Mouse (Mus musculus): Measurements from ENCODE around the gene Pdzd3. TPM values are rescaled to one million over a fixed set of nuclear protein-coding genes. Genes with fewer than 3 reads are reported as not detected.

Gene Pdzd3
- total RNA-seq, 2 experiments from 2014 or later: 0.99 to 1.00 TPM

DNA sequence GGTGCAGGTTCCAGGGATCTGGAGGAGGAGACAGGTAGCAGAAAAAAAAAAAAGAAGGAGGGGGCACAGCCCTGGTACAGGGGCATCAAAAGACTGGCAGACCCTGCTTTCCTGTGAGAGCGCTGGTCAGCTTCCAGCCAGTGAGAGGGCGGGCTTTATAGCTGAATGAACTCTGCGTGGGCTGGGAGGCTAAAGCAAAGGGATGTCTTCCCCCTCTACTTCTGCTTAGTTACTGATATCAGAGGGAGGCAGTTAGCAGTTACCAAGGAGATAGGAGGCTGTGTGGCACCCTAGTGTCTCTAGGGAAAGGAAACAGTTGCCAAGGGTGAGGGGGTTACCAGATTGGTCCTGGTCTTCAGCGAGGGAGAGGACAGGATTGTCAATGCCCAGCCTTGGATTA is 826 bp downstream of the Pdzd3 start:
- no peak for DNase-seq

DNA sequence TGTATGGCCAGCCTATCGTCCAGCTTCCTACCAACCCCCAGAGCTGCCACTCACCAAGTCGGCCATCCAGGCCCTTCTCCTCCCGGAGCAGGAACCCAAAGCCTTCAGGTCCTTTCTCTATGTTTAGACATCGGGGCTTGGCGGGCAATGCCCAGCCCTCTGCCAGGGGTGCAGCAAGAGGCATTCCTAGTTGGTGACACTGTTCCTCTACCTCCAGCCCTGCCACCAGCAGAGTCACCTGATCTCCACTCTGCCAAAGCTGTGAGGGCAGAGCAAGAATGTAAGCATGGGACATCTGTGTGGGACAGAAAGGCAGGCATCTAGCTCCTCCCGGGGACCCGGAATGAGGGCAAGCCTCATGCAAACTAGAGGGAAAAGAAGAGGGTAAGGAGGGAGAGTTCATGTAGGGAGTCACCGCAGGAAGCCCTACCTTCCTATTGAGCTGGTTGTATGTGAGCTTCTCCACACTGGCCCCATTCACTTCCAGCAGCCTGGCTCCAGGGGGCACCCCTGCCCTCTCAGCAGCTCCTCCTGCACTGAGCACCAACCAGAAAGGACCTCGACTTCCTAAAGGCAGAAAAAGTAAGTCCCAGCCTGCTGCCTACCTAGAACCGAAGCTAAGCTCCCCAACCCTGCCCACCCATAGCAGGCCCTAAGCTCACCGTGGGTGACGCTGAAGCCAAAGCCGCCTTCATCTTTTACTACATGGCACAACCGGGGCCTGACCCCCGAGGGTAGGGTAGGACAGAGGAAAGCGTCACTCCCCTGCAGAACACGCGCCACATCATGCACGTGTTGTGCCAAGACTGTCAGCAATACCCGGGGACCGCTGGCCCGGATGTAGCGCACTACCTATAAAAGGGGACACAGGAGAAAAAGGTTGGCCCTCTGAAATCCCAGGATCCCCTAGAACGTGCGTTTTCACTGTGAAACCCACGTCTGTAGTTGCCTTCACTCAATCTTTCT is 1.8 kb downstream of the Pdzd3 start:
- peak; percentile 65 for DNase-seq

- no peak for DNase-seq
Observed at GRCm38 (mm10) chr9:44247907-44248306, 3.4 kb downstream of the Pdzd3 start.

DNA sequence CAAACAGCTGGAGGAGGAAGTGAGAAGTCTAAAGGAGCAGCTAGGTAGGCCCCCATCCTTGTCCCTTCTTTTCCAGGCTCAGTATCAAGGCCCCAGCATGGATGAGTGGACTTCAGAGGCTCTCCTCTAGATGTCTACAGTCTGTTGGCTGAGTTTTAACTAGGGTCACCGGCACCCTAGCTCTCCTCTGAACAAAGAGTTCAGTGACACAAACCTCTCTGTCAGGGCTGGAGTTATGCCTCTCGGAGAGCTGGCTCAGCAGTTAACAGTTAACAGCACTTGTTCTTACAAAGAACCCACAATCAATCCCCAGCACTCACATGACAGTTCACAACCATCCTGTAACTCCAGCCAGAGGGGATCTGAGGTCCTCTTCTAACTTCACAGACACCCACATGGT is 7.7 kb downstream of the Pdzd3 start:
- DNase-seq: no peak

DNA sequence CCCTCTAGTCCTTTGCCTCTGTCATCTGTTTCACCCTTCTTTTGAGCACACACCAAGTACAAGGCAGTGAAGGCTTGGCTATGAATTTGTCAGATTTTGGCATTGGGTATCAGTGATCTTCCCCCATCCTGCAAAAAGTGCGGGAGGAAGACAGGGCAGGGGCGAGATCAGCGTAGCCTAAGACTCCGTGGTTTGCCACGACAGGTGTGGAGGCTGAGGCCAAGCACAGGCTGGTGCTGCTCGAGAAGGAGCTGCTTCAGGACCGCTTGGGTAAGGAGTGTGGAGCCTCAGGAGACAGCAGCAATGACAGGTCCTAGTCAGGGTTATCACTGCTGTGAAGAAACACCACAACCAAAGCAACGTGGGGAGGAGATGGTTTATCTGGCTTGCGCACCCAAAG is 9.9 kb downstream of the Pdzd3 start:
- no peak for DNase-seq

- DNase-seq: no peak
Observed at GRCm38 (mm10) chr9:44240911-44241310, 10.4 kb downstream of the Pdzd3 start.

- no peak for DNase-seq
Observed at GRCm38 (mm10) chr9:44240399-44240798, 10.9 kb downstream of the Pdzd3 start, which contains the start of gene Ccdc153. Gene Ccdc153, plus strand, starts transcription at chr9:44240676.

- no peak for DNase-seq
Observed at GRCm38 (mm10) chr9:44239447-44239846, 11.8 kb downstream of the Pdzd3 start.

- no peak for DNase-seq
Observed at GRCm38 (mm10) chr9:44238501-44239190, 12.6 kb downstream of the Pdzd3 start.

DNA sequence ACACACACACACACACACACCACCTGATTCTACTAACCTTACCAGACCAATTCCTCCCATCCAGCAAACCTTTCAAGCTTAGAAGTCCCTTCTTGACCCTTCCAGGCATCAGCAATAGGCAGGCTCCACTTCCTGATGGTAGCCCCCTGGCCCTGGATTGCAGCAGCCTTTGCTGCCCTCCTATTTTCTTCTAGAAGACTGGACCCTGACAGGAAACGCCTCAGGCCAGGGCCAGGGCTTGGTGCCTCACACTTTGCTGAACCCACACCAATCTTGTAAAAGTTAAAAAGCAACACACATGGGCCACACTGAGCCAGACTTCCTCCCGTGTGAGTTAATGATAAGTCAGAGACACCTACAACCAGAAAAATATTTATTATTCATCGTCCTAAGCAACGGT is 14.1 kb downstream of the Pdzd3 start:
- no peak for DNase-seq

- DNase-seq: no peak
Observed at GRCm38 (mm10) chr9:44236601-44237000, 14.7 kb downstream of the Pdzd3 start.

DNA sequence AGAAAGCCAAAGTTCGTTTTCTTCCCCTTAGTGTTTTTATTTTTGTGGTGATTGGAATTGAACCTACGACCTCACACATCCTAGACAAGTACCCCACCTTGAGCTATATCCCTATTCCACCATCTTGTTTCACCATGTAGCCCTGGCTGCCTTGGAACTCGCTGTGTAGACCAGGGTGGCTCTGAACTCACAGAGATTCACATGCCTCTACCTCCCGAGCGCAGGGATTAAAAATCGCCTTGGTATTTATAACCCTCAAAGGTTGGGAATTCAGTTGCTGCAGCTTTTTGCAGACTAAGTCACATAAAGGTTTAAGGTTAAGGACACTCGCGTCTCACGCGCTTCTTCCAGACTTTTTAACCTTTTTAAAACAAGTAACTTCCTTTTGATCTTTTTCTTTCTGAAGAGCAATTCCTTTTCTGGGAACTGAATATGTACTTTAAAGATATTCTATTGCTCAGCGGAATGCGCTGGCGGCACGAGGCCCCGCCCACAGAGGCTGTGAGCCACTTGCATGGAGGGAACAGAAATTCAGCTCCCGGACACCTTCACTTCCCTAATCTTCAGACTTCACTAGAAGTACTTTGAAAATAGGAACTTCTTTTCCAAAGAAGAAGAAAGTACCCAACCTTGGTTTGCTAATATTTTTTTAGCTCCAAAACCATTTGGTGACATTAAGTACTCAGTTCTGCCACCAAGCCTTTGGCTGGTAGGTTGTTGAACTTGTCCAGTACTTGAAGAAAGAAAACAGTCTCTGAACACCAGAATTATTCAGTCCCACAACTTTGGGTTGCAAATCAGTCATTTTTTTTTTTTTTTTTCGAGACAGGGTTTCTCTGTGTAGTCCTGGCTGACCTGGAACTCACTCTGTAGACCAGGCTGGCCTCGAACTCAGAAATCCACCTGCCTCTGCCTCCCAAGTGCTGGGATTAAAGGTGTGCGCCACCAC is 16.5 kb downstream of the Pdzd3 start:
- DNase-seq: peak; percentile 54

GRCm38 (mm10) chr9:44233802-44234478 is 17.3 kb downstream of the Pdzd3 start, which contains the start of gene Cbl:
Gene Cbl, minus strand, starts transcription at chr9:44234049.
- peak; percentile 97 for DNase-seq

DNA sequence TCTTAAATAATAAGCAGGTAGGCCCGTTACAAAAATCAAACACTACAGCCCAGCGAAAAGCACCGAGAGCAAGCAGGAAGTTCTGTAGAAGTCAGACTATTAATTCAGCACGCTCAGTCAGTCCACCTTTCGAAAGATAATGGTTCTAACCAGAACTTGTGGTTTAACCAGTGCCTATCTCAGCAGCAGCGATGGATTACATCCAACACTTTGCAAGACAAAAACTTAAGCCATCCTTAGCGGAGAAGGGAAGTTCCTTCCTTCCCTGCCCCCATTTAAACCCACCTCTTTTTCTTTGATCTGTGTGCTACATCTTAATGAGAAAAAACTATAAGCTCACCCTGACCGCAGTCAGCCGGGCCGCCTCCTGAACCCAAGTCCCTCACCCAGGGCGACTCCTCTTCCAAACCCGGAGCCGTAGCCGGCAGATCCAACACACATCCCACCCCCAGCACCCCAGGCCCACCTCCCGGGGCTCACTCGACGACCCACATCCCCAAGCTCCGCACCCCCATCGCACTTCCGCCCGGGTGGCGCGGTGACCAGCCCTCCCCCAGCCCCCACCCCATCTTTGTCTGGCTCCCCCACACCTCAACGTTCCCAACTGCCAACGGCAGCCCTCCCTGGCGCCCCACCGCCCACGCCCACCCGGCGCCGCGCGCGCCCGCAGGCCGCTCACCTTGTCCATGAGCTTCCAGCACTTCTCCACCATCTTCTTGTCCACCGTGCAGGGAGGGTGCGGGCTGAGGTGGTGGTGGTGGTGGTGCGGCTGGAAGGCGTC is 18.1 kb downstream of the Pdzd3 start:
- DNase-seq: no peak

GRCm38 (mm10) chr9:44231609-44232008 is 19.7 kb downstream of the Pdzd3 start:
- no peak for DNase-seq

- DNase-seq: no peak
Observed at GRCm38 (mm10) chr9:44225993-44226392, 25.3 kb downstream of the Pdzd3 start.

GRCm38 (mm10) chr9:44213538-44213937 is 37.7 kb downstream of the Pdzd3 start:
- DNase-seq: no peak

GRCm38 (mm10) chr9:44212406-44212805 is 38.9 kb downstream of the Pdzd3 start:
- DNase-seq: no peak

DNA sequence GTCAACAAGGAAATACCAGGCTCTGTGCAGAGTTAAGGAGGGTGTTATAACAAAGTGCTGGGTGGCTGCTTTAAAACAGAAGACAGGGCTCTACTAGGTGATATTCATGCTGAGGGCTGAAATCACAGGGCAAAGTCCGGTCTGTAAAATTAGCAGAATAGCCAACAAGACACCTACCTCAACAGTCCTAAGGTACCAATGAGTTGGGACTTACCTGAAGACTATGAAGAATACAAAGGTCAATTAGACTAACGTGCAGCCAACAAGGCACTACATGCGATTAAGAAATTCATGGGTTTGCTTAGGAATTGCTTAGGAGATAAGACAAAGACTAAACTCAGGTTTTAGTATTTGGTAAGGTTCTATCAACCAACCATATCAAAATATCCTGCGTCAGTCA is 41.9 kb downstream of the Pdzd3 start:
- no peak for DNase-seq

DNA sequence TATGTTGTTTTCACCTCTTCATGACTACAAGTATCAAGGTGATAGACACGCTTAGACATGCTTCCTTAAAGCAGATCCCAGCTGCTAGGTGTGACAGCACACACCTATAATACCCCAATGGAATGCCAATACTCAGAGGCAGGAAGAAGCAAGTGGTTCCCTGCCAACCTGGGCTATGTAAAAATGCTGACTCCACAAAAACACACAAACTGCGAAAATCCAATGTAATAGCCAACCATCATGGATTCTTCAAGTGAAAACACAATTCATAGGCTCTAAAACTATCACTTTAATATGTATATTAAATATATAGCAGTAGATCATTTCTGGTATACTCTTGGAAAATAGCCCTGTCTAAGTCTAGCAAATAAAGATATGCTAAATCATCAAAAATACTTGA is 43.4 kb downstream of the Pdzd3 start:
- no peak for DNase-seq

DNA sequence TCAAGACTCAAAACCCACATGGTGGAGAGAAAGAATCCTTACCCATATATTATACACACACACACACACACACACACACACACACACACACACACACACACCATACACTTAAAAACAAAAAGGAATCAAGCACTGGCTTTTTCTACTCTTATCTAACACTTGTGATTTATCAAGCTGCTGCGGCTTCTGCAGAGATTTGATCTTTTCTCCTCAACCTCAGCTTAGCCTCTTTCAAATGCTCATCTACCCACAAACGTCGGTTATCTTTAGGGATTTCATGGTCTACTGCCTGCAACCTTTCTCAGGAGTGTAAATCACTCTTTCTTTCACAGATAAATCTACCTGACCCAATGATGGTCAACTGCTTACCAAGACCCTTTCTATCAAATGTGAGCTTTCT is 50.8 kb downstream of the Pdzd3 start:
- no peak for DNase-seq

All from gastrocnemius, postnatal 25 days (tissue).